Mouse (Mus musculus) liver, adult 10 weeks (tissue): ENCODE data around the gene Abcb9. TPM values are rescaled to one million over a fixed set of nuclear protein-coding genes. Genes with fewer than 3 reads are reported as not detected.

Source experiments
- polyA plus RNA-seq: library from polyadenylated mRNA; stranded (reverse); fragments of 350-450 nt; fragmentation: Illumina TruSeq; extraction: RNeasy Lipid Tissue Mini Kit (QIAGEN cat#74804); gene quantifications from one replicate; pipeline ENCODE4 v1.2.3, GENCODE M21; 2014; ENCODE audit warnings: low read depth, low replicate concordance

Gene Abcb9
- polyA plus RNA-seq: not detected

DNA sequence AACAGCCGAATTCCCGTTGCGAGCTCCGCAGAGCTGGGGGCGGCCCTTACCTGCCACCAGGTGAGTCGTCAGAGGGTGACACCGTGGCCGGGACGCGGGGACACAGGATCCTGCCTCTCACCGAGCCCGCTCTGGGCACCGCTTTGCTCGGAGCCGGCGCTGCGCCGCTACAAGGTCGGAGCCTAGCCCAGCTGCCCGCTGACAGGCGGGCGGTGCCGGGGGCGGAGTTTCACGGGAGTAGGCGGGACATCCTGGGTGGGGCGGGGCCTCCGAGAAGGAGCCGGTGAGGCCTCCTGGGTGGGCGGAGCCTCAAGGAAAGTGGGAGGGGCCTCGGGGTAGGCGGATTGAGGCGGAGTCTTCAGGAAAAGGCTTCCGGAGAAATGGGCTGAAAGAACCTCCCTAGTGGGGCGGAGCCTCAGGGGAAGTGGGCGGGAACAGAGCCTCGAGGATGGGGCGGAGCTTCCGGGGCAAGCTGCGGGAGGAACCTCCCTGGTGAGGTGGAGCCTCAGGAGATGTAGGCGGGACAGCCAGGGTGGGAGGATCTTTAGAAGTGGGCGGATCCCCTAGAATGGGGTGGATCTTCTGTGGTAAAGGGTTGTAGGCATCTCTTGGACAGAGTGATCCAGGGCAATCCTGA is at the start of gene Abcb9:
Abcb9 (minus strand) TSS at position 203 of the 637 bp plus-strand sequence.

DNA sequence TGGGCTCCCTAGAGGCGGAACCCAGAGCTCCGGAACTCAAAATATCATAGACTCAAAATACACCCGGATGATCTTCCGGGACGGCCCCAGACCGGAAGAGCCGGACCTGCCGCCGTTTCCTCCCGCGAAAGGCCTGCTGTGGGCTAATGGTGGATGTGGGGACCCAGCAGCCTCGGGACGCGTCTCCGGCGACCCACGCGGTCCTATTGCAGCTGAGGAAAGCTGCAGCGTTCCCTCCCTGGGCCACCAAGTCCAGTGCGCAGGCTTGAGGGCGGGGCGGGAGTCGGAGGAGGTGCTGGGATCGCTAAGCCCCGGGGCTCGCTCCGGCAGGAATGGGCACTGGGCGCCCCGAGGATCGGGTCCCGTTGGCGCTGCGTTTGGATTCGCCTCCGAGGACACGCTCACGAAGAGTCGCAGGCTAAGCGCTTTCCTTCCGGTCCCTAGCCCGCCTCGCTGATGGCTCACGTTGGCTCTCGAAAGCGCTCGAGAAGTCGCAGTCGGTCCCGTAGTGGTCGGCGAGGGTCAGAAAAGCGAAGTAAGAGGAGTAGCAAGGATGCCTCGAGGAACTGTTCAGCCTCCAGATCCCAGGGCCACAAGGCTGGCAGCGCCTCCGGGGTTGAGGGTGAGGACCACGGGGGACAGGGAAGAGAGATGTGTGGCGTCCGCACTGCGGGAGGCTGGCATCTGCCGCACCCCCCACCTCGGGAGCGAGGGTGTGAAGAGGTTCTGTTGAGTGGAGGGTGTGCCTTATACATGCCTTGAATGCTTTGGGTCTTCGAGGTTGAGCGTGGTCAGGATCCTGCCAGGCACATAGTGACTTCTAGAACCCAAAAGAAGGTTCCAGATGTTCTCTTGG is 20.6 kb upstream of the Abcb9 start, which contains the start of gene Arl6ip4:
Arl6ip4 (plus strand) TSS at position 100 of the 856 bp plus-strand sequence.

DNA sequence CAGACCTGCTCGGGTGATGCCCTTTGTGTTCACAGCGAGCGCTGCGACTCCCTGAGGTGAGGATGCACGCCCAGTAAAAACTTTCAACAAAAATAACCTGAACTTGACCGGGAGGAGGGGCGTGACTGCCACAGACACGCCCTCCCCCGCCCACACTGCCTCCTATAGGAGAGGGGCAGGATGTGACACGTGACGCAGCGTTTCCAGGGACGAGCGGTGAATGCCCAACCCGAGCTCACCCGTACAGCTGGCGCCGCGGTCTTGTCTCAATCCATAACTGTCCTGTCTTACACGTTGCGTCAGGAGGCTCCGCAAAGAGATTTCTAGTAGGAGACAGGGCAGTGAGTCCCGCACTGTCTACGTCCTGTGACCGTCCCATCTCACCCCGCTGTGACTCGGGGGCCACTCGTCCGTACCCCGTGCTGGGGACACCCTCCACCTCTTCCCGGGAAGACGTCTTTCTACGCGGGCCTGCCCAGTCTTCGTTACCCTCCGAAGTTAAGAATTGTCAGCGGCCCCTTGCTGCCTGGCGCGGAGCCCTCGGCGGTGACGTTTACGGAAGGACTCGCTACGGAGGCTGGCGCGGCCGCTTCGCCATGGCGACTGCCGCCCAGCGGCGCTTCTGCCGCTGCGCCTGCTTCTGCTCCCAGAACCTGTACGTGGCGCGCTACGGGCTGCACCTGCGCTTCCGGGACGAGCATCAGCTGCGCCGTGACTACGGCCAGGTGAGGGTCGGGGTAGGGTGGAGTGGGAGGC is 16.3 kb upstream of the Abcb9 start, which contains the start of gene Ogfod2:
Ogfod2 (plus strand) TSS at position 556 of the 756 bp plus-strand sequence.

GRCm38 (mm10) chr5:124032001-124032508 is 63.5 kb downstream of the Abcb9 start, which contains the start of gene Vps37b:
Gene Vps37b, minus strand, starts transcription at chr5:124032270.

Other genes starting within 250 kb of the Abcb9 start
- gene Hcar2, start 230.3 kb downstream of the Abcb9 start, polyA plus RNA-seq: not detected
- not detected for gene Hcar1, start 215.8 kb downstream of the Abcb9 start, polyA plus RNA-seq
- 135 TPM for gene Denr, start 188.6 kb downstream of the Abcb9 start, polyA plus RNA-seq
- not detected for gene Gm43518, start 168.4 kb downstream of the Abcb9 start, polyA plus RNA-seq
- gene Ccdc62, start 165.1 kb downstream of the Abcb9 start, polyA plus RNA-seq: 1.7 TPM
- gene Hip1r, start 122.2 kb downstream of the Abcb9 start, polyA plus RNA-seq: 0.87 TPM
- gene Vps37b, start 63.5 kb downstream of the Abcb9 start, polyA plus RNA-seq: 4.3 TPM
- 1.6 TPM for gene Ogfod2, start 16.5 kb upstream of the Abcb9 start, polyA plus RNA-seq
- gene Arl6ip4, start 20.3 kb upstream of the Abcb9 start, polyA plus RNA-seq: 2.1 TPM
- 3.1 TPM for gene Pitpnm2, start 154.0 kb upstream of the Abcb9 start, polyA plus RNA-seq
- 2.6 TPM for gene Mphosph9, start 232.2 kb upstream of the Abcb9 start, polyA plus RNA-seq
- gene 2810006K23Rik, start 232.3 kb upstream of the Abcb9 start, polyA plus RNA-seq: 13.7 TPM